Mouse (Mus musculus) layer of hippocampus, adult 2 months (tissue): ENCODE measurements around the gene Josd1. TPM values are rescaled to one million over a fixed set of nuclear protein-coding genes. Genes with fewer than 3 reads are reported as not detected.

Source experiments
- DNase-seq, 2 experiments: peaks; one replicate each; pipeline ENCODE4 v3.0.0; 2022; ENCODE audit warnings: low spot score in 2 of 2
- H3K27ac ChIP-seq: fragments of 200-600 bp; 2 replicates; pipeline ENCODE4 v1.8.1; 2022
- H3K4me3 ChIP-seq: fragments of 200-600 bp; 2 replicates; pipeline ENCODE4 v1.8.1; 2022; ENCODE audit warnings: mild to moderate bottlenecking
- CTCF ChIP-seq: fragments of 200-600 bp; conservative IDR thresholded peaks from 2 replicates; pipeline ENCODE4 v1.8.1; 2022; ENCODE audit warnings: antibody characterized with exemption, mild to moderate bottlenecking, moderate library complexity
- total RNA-seq, 2 experiments: library from RNA; stranded (reverse); gene quantifications; 2 replicates each; pipeline ENCODE4 v1.2.3; 2021

Gene Josd1
- total RNA-seq, 2 experiments from 2014 or later, result 46.0 to 47.0 TPM

DNA sequence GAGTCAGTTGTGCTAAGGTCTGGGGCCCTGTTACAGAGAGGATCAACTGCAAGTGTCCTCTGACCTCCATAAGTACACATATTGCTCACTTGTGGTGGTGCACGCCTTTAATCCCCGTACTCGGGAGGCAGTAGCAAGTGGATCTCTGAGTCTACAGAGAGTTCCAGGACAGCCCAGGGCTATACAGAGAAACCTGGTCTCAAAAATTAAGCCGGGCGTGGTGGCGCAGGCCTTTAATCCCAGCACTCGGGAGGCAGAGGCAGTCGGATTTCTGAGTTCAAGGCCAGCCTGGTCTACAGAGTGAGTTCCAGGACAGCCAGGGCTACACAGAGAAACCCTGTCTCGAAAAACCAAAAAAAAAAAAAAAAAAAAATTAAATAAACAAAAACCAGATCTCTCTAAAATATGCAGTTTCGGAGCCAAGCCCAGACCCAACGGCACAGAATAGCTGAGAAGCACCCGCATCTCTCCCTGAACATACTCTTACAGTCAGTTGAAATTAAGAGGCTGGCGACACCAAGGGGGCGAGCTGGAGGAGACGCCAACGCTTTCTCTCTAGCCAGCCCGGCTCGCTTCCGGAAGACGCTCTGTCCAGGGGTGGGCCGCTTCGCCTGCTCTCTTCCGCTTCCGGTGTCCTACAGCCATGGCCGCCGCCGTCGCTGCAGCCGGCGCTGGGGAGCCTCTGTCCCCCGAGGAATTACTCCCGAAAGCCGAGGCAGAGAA lies 17.3 kb downstream of the Josd1 start, which contains the start of gene Tomm22:
TSS of gene Tomm22 (plus strand) at position 613 of the 723 bp plus-strand sequence.
- Histone ChIP-seq H3K27ac (peak within 1 kb of the TSS; percentile 90), H3K4me3 (peak within 1 kb of the TSS; percentile 85)
- peak; percentile 90 to 94 for DNase-seq
- TF ChIP-seq CTCF, result peak; percentile 70

DNA sequence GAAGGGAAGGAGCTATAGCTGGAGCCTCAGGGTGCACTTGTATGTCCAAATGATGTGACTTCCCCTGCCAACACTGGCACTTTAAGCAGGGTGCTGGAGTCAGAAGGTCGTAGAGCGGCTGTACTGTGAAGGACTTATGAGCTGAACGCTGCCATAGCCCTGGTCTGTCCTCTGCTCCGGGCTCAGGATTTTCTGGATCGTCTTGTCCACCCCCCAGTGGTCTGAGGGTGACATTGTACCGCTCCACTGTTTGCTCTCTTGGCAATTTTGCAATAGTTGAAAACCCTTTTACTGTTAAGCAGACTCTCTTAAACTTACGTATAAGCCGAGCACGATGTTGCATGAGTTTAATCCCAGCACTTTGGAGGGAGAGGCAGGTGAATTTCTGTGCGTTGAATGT lies 18.5 kb downstream of the Josd1 start:
- no peak for DNase-seq
- no peak overlapping the region for H3K4me3 ChIP-seq
- peak; percentile 46 for TF ChIP-seq CTCF
- no peak overlapping the region for H3K27ac ChIP-seq

DNA sequence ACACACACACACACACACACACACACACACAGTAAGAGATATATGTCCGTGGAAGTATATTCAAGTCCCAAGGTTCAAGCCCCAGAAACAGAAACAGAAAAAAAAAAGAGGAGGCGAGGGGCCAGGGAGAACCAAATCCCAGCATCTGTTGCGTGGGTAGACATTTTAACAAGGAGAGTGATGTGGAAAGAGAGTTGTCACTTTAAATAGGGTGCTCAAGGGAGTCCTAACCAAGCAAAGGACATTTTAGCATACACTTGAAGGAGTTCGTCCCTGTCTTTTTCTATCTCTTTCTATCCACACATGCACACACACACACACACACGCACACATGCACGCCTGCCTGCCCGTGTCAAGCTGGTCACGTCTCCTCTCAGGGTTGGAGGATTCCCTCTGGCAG lies 23.1 kb downstream of the Josd1 start:
- peak; percentile 36 to 52 for DNase-seq
- Histone ChIP-seq H3K27ac (peak overlapping the region; percentile 24; the same call in 1 of the 2 replicates), H3K4me3 (no peak overlapping the region)
- no peak for TF ChIP-seq CTCF

DNA sequence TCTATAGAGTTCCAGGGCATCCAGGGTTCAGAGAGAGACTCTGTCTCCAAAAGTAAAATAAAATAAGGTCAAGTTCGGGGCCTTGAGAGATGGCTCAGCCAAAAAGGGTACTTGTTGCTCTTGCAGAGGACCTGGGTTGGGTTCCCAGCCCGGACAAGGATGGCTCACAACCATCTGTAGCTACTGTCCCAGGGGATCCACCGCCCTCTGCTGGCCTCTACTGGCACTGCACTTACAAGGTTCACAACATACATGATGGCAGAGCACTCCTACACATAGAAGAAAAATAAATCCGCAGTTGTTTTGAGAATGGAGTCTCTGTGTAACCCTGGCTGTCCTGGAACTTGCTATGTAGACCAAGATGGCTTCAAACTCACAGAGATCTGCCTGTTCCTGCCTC lies 25.9 kb downstream of the Josd1 start:
- peak; percentile 73 for TF ChIP-seq CTCF
- H3K4me3 ChIP-seq, result no peak overlapping the region
- no peak overlapping the region for H3K27ac ChIP-seq
- DNase-seq, result no peak

DNA sequence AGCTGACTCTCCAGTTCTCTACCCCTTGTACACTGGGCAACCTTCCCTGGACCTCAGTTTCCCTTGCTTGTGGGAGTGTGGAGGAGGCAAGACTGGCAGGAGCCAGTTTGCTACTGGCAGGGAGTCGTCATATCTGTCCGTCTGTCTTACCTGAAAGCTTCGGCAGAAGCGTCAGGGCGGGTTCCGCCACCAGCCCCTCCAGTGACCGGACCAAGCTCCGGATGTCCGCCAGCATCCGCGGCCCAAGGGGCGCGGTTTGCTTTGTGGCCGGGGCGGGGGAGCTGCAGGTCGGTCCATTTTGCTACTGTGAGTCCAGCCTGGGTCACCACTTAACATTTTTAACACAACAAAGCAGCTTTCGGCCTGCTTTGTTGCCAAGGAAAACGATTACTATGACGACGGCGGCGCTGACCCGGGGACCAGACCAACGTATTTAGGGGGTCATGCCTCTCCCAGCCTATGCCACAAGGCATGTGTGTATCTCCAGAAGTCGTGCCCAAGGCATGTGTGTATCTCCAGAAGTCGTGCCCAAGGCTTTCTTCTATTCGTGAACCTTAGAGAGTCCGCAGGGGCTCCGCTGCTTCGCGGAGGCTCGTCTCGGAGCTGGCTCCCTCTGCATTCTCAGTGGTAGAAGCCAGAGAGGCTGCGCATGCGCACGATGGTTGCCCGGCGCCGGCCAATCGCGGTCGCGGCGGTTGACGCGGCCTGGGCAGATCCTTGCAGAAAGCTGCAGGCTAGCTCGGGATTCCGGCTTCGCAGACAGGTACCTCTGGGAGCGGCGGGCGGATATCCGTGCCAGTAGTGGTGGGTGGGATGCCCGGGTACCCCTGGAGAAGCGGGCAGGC lies 29.0 kb downstream of the Josd1 start, which contains the start of the genes Fam227a and Cby1:
TSS of gene Fam227a (minus strand) at position 426 of the 845 bp plus-strand sequence.
TSS of gene Cby1 (plus strand) at position 669 of the 845 bp plus-strand sequence.
- peak; percentile 92 to 95 for DNase-seq
- TF ChIP-seq CTCF, result no peak
- peak within 1 kb of the TSS; percentile 87 for H3K4me3 ChIP-seq
- H3K27ac ChIP-seq, result peak within 1 kb of the TSS; percentile 100

DNA sequence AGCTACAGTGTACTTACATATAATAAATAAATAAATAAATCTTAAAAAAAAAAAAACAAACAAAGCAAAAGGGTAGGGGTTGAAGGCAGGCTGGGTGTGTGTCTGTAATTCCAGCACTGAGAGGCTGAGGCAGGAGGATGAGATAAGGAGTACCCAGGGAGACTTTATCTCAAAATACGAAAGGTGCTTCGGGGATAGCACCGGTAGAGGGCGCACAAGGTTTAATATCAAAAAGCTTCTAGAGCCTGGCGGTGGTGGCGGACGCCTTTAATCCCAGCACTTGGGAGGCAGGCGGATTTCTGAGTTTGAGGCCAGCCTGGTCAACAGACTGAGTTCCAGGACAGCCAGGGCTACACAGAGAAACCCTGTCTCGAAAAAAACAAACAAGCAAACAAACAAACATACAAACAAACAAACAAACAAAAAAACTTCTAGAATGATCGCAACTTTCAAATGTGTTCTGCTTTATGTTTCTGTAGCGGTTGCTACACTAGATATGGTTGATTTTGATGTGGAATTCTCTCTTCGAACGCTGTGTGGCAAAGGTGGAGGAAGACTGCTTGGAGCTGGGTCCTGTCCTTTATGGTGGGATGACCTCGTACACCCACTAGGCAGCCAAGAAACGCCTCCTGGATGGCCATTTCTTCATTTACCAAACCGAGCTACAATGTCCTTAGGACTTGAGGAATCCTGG lies 29.7 kb downstream of the Josd1 start:
- Histone ChIP-seq H3K27ac (peak overlapping the region; percentile 100), H3K4me3 (peak overlapping the region; percentile 87)
- peak; percentile 82 for TF ChIP-seq CTCF
- DNase-seq, result peak; percentile 83 to 88

DNA sequence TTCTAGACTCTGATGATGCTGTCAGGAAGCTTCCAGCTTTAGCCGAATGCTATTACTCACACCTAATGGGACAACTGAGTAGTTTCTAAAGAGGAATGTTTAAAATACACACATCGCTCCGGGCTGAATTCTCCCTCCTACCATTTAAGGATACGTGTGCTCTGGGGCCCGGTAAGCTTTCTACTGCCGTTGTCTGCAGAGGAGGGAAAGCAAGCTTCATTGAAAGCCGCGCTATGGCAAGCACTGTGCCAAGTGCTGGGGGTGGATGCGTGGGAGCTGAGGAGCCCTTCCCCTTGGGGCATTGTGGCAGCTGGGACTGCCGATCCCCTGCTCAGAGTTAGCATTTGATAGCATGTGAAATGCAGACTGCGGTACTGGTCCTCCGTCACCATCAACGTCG lies 31.3 kb downstream of the Josd1 start:
- Histone ChIP-seq H3K4me3 (0 out of 2 replicates have a peak overlapping the region, but pooled peaks have one; percentile 5), H3K27ac (peak overlapping the region; percentile 67)
- peak; percentile 52 to 56 for DNase-seq
- no peak for TF ChIP-seq CTCF

DNA sequence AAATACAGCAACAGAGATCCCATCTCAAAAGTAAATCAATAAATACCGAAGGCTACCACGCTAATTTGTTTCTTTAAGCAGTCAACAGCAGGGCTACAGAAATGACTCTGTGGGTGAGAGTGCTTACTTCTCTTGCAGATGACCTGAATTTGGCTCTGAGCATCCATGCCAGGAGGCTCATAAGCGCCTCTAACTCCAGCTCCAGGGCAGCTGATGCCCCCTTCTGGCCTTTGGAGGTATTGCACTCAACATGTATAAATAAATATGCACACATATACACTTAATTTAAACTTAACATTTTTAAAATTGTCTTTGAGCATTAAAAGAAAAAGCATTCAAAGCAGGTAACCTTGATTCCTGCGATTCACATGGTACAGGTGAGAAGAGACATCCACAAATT lies 36.2 kb downstream of the Josd1 start:
- TF ChIP-seq CTCF, result peak; percentile 73
- no peak overlapping the region for H3K27ac ChIP-seq

DNA sequence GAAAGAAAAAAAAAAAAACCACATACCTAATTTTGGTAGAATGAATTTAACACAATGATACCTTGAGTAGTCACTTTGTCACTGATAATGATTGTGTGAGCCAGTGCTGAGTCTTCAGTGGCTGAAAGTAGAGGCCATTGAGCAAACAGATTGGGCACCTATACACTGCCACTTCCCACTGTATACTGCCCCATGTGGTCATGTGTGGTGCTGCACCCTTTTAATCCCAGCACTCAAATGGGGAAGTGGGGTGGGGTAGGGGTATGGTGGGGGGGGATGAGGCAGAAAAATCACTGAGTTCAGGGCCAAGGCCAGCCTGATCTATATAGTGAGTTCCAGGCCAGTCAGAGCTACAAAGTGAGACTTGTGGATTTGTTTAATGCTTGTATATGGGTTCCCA lies 37.1 kb downstream of the Josd1 start:
- no peak overlapping the region for H3K4me3 ChIP-seq
- H3K27ac ChIP-seq, result no peak overlapping the region
- peak in 1 of 2 experiments; percentile 30 for DNase-seq
- peak; percentile 79 for TF ChIP-seq CTCF

More for the DNA sequence above, 36.2 kb downstream of the Josd1 start:
- no peak overlapping the region for H3K4me3 ChIP-seq
- DNase-seq, result no peak

DNA sequence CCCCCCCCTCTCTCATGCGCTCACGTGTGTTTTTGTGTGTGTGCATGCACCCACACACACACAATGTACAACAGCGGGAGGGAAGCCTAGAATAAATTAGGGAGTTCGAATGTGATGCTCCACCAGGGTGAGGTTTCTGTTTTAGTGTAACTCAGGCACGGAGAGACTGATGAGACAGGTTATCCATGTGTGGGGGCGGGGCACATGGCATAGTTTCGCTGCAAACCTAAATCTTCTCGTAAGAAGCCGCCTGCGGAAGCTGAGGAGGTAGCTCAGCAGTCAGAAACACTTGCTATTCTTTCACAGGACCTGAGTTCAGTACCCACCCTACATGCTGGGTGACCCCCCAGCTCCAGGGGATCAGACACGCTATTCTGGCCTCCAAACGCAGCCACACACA lies 39.6 kb downstream of the Josd1 start:
- DNase-seq, result no peak
- no peak for TF ChIP-seq CTCF
- H3K27ac ChIP-seq, result no peak overlapping the region
- no peak overlapping the region for H3K4me3 ChIP-seq

DNA sequence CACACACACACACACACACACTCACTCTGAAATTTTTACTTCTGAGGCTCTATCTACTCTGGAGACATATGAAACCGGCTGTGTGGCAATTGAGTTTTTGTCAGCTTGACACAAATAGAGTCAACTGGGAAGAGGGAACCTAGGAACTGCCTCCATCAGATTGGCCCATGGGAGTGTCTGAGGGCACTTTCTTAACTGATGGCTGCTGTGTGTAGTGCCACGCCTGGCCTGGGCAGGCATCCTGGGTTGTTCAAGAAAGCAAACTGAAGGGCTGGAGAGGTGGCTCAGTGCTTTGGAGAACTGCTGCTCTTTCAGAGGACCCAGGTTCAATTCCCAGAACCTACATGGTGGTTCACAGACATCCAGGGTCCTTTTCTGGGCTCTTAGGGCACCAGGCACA lies 42.2 kb downstream of the Josd1 start:
- no peak overlapping the region for H3K27ac ChIP-seq
- DNase-seq, result no peak
- H3K4me3 ChIP-seq, result no peak overlapping the region
- TF ChIP-seq CTCF, result no peak

DNA sequence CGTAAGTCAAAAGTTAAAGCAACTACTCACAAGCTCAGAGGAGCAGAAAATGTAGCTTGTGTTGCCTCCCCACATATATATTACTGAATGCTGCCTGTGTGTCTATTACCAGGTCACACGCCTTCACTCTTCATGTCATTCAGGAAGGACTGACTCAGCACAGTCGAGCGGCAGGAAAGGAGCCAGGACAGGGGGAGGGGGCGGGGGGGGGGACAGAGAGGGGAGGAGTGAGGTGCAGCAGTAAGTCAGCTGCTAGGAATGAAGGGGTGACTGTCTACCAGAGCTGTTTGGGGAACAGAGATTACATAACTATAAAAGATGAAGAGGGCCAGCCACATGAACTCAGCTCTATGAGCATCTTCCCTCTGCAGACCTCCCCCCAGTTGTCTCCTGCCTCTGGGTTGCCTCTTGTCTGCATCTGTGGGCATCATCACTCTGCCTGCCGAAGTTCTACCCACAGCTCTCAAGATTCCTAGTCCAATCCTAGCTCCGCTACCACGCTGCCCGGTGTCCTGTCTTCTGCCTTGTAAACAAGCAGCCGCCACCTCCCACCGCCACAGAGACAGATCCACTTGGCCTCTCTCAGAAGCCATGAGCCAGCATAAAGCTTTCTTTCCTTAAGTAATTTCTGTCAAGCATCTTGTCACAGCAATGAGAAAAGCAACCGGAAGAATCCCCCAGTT lies 46.4 kb downstream of the Josd1 start:
- H3K27ac ChIP-seq, result peak overlapping the region; percentile 62; the same call in 1 of the 2 replicates

More for the DNA sequence above, 46.4 kb downstream of the Josd1 start:
- no peak for DNase-seq
- no peak for TF ChIP-seq CTCF
- H3K4me3 ChIP-seq, result no peak overlapping the region
